Mouse (Mus musculus): Measurements from ENCODE around the gene Gm10762. TPM values are rescaled to one million over a fixed set of nuclear protein-coding genes. Genes with fewer than 3 reads are reported as not detected.

Gene Gm10762
- polyA plus RNA-seq, 1 experiment from 2014 or later = 22.1 TPM

- WGBS = 90% methylated on average over 3 of the region's 3 CpGs
- Histone ChIP-seq H3K9me3 (ENCODE audit: control insufficient read depth, low read length) (no peaks in the 10 kb centered on the region), H3K36me3 (ENCODE audit: control insufficient read depth, insufficient read depth, low read length) (no peaks in the 10 kb centered on the region; the same call in 1 of the 2 replicates), H3K4me1 (ENCODE audit: control insufficient read depth, insufficient read depth, low read length) (no peaks in the 10 kb centered on the region), H3K4me2 (no peak overlapping the region), H3K9ac (ENCODE audit: low read length) (no peak overlapping the region), H3K27ac (ENCODE audit: low read depth, low read length) (no peak overlapping the region), H3K27me3 (ENCODE audit: control insufficient read depth, insufficient read depth, low read length) (no peaks in the 10 kb centered on the region), H3K4me3 (ENCODE audit: low read depth, low read length) (no peak overlapping the region)
- ATAC-seq (ENCODE audit: low FRiP score) = no peak
- DNase-seq (ENCODE audit: low spot score, missing footprints) = no peak
These were observed 39.1 kb downstream of the Gm10762 start for GRCm38 (mm10) chr2:128928446-128928845.

DNA sequence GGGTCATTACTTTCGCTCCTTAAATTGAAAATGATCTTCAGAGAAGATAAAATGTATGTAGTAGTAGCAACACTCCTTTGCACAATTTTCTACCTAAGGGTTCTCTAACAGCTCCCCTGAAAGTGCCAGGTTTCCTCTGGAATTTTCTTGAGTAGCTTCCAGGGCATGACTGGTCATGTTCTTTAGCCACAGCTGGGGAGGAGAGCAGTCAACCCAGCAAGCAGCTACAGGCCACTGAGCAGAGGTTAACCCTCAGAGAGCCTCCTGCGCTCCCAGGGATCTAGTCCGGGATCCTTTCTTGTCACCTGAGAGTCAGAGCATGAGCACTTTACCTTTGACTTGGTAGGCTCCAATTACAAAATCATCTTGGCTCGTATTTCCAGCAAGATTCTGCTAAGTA is 42.7 kb downstream of the Gm10762 start:
- H3K27me3 ChIP-seq (ENCODE audit: control insufficient read depth, insufficient read depth, low read length) = no peaks in the 10 kb centered on the region
- no peaks in the 10 kb centered on the region for H3K4me1 ChIP-seq (ENCODE audit: control insufficient read depth, insufficient read depth, low read length)
- no peak overlapping the region for H3K4me3 ChIP-seq (ENCODE audit: low read depth, low read length)
- H3K36me3 ChIP-seq (ENCODE audit: control insufficient read depth, insufficient read depth, low read length) = no peaks in the 10 kb centered on the region; the same call in 1 of the 2 replicates
- H3K9me3 ChIP-seq (ENCODE audit: control insufficient read depth, low read length) = no peaks in the 10 kb centered on the region
- H3K27ac ChIP-seq (ENCODE audit: low read depth, low read length) = no peak overlapping the region
- ATAC-seq (ENCODE audit: low FRiP score) (no peak), DNase-seq (ENCODE audit: low spot score, missing footprints) (no peak)
- no peak overlapping the region for H3K9ac ChIP-seq (ENCODE audit: low read length)
- WGBS = 92% methylated on average over 4 of the region's 4 CpGs
- H3K4me2 ChIP-seq = no peak overlapping the region

Small RNA genes within 50 kb of the gene (microRNA-seq; reads per million reads assigned to microRNA genes)
- not detected for gene Gm22859

Other genes with a start within 250 kb of the Gm10762 start
- gene Tmem87b, start 149.6 kb downstream of the Gm10762 start, polyA plus RNA-seq (2014; fragmentation: Nextera tagmentation; extraction: Ambion mirVana) = 21.7 and 24.1 TPM in 2 replicates
- gene Fbln7, start 104.7 kb downstream of the Gm10762 start, polyA plus RNA-seq (2014; fragmentation: Nextera tagmentation; extraction: Ambion mirVana) = 2.2 and 2.4 TPM in 2 replicates
- gene Zc3h8, start 23.6 kb downstream of the Gm10762 start, polyA plus RNA-seq (2014; fragmentation: Nextera tagmentation; extraction: Ambion mirVana) = 8.3 and 8.5 TPM in 2 replicates
- 2.3 and 2.7 TPM in 2 replicates for gene Zc3h6, start 323 bp downstream of the Gm10762 start, polyA plus RNA-seq (2014; fragmentation: Nextera tagmentation; extraction: Ambion mirVana)
- gene Vinac1, start 80.4 kb upstream of the Gm10762 start, polyA plus RNA-seq (2014; fragmentation: Nextera tagmentation; extraction: Ambion mirVana) = 0.08 and 0.29 TPM in 2 replicates
- 10.2 and 11.5 TPM in 2 replicates for gene Ttl, start 98.2 kb upstream of the Gm10762 start, polyA plus RNA-seq (2014; fragmentation: Nextera tagmentation; extraction: Ambion mirVana)
- gene Polr1b, start 133.3 kb upstream of the Gm10762 start, polyA plus RNA-seq (2014; fragmentation: Nextera tagmentation; extraction: Ambion mirVana) = 16.0 and 18.4 TPM in 2 replicates
- 26.2 and 27.2 TPM in 2 replicates for gene Chchd5, start 162.0 kb upstream of the Gm10762 start, polyA plus RNA-seq (2014; fragmentation: Nextera tagmentation; extraction: Ambion mirVana)
- gene Slc20a1, start 231.0 kb upstream of the Gm10762 start, polyA plus RNA-seq (2014; fragmentation: Nextera tagmentation; extraction: Ambion mirVana) = 53.3 and 62.5 TPM in 2 replicates